In genomic region chr12:82066860-82067259, GRCm38 (mm10) we compare ENCODE assay signal across 11 mouse cellular contexts.
DNase-seq lines count a peak whose midpoint lies in the region; ATAC-seq and TF ChIP-seq lines count a peak whose summit lies in the region.
"Had no signal": no experiment of that assay in that cellular context is flagged by ENCODE, and none has a peak within 500 bp of the region (broad histone marks: within the 10 kb centered on the region; RNA-seq: fewer than 3 reads in every experiment).

No protein-coding gene starts in this region.

- H3K9me3 ChIP-seq in lung, embryonic 14.5 days (ENCODE audit: low read depth, low read length), result no peaks in the 10 kb centered on the region
- H3K9me3 ChIP-seq: midbrain, embryonic 13.5 days had no signal

- H3K4me3 ChIP-seq in lung, embryonic 14.5 days (ENCODE audit: low read depth, low read length), result no peak overlapping the region
- H3K4me3 ChIP-seq: gastrocnemius, adult 2 months; limb, embryonic 13.5 days; midbrain, embryonic 13.5 days had no signal

- no peak overlapping the region for H3K27ac ChIP-seq in lung, embryonic 14.5 days (ENCODE audit: low read depth)
- H3K27ac ChIP-seq: gastrocnemius, adult 2 months; midbrain, embryonic 13.5 days had no signal

- no peaks in the 10 kb centered on the region for H3K27me3 ChIP-seq in lung, embryonic 14.5 days (ENCODE audit: insufficient read depth, low read length)
- H3K27me3 ChIP-seq: limb, embryonic 13.5 days; midbrain, embryonic 13.5 days had no signal

- no peaks in the 10 kb centered on the region for H3K4me1 ChIP-seq in lung, embryonic 14.5 days (ENCODE audit: insufficient read depth)
- H3K4me1 ChIP-seq: midbrain, embryonic 13.5 days had no signal

- no peak for TF ChIP-seq CTCF in lung, embryonic 14.5 days (IDR thresholded peaks at IDR 0.05; ENCODE audit: low read depth)

- DNase-seq in lung, embryonic 14.5 days, result peak; percentile 54
- DNase-seq in lung, adult 18-20 months, result no peak
- DNase-seq in MN1 (ENCODE audit: low spot score), result peak; percentile 70
- DNase-seq in c-Kit-positive CD71-positive TER-119-negative erythroid progenitor cells, embryonic 14.5 days (ENCODE audit: low read depth), result peak; percentile 3
- DNase-seq: gastrocnemius, adult 2 months; heart, postnatal 10 days had no signal

- ATAC-seq in lung, embryonic 14.5 days (ENCODE audit: insufficient read depth), result no peak; the same call in 1 of the 2 replicates
- peak; percentile 82 for ATAC-seq in megakaryocyte progenitor cell, adult 5-6 weeks (replicated peaks; ENCODE audit: poor library complexity)
- no peak for ATAC-seq in megakaryocyte, adult 5-6 weeks (ENCODE audit: poor library complexity, severe bottlenecking)
- no peak for ATAC-seq in erythroblast, adult 5-6 weeks (replicated peaks; ENCODE audit: low FRiP score, poor library complexity, severe bottlenecking)
- ATAC-seq: midbrain, embryonic 13.5 days had no signal

- H3K4me2 ChIP-seq in lung, embryonic 14.5 days, result no peak overlapping the region
- H3K4me2 ChIP-seq: limb, embryonic 13.5 days; midbrain, embryonic 13.5 days had no signal

- no peaks in the 10 kb centered on the region for H3K36me3 ChIP-seq in lung, embryonic 14.5 days (ENCODE audit: insufficient read depth)
- H3K36me3 ChIP-seq: limb, embryonic 13.5 days; midbrain, embryonic 13.5 days had no signal

- H3K9ac ChIP-seq in lung, embryonic 14.5 days, result no peak overlapping the region
- H3K9ac ChIP-seq: limb, embryonic 13.5 days; midbrain, embryonic 13.5 days had no signal

- WGBS in lung, embryonic 14.5 days, result 42% methylated on average over 4 of the region's 4 CpGs

Comparison
In these comparisons a context has a peak if more than half of its experiments do, and no peak if none do; other contexts are left out.
1. DNase-seq: peak in lung, embryonic 14.5 days (single experiment), MN1 (single experiment) and c-Kit-positive CD71-positive TER-119-negative erythroid progenitor cells, embryonic 14.5 days (single experiment); none in lung, adult 18-20 months (0 of 2).